Mouse (Mus musculus) thymus, adult 18-20 months (tissue): ENCODE results near the gene Zfp385b.

Source experiments
- DNase-seq, 2 experiments: peaks; one replicate each; pipeline ENCODE4 v3.0.0; 2022; ENCODE audit warnings: mixed read lengths in 2 of 2

Zfp385b gene

DNA sequence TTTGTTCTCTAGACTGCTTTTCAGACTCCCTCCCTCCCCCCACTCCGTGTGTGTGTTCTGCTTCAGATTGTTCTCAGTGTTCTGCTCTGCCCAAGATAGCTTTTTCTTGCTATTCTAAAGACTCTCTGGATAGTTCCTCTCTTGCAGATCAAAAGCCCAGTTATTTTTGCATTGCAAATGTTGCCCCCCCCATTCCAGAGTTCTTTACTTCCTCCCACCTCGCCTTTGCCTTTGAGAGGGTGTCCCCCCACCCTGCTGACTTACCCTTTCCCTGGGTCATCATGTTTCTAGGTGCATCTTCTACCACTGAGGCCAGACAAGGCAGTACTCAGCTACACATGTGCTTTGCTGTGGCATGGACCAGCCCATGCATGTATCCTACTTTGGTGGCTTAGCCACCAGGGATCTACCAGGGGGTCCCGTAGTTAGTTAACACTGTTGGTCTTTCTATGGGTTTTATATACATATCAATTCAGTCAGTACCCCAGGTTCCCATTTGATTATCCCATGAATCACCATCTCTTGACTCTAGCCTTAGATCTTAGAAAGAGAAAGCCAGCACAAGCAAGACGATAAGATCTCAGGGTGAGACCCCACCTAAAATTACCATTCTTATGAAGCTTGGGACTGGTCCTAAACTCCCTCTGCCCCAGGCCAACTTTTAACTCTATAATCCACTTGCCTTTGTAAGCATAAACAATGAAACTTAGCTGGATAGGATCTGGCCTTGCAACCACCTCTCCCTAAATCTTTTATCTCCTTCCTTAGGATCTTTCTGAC is 232.7 kb downstream of the Zfp385b start:
- no peak for DNase-seq

GRCm38 (mm10) chr2:77583586-77583985 is 235.9 kb downstream of the Zfp385b start:
- no peak for DNase-seq

DNA sequence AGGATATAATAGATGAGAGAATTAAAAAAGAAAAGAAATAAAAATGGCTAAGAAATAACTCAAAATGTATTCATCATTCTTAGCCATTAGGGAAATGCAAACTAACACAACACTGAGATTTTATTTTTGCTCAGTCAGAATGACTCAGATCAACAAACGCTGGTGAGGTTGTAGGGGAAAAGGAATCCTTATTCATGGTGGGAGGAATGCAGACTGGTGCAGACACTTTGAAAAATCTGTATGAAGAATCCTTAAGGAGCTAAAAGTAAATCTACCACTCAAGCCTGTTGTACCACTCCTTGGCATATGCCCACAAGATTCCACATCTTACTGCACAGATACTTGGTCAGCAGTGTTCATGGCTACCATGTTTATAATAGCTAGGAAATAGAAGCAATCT is 242.9 kb downstream of the Zfp385b start:
- DNase-seq = no peak

DNA sequence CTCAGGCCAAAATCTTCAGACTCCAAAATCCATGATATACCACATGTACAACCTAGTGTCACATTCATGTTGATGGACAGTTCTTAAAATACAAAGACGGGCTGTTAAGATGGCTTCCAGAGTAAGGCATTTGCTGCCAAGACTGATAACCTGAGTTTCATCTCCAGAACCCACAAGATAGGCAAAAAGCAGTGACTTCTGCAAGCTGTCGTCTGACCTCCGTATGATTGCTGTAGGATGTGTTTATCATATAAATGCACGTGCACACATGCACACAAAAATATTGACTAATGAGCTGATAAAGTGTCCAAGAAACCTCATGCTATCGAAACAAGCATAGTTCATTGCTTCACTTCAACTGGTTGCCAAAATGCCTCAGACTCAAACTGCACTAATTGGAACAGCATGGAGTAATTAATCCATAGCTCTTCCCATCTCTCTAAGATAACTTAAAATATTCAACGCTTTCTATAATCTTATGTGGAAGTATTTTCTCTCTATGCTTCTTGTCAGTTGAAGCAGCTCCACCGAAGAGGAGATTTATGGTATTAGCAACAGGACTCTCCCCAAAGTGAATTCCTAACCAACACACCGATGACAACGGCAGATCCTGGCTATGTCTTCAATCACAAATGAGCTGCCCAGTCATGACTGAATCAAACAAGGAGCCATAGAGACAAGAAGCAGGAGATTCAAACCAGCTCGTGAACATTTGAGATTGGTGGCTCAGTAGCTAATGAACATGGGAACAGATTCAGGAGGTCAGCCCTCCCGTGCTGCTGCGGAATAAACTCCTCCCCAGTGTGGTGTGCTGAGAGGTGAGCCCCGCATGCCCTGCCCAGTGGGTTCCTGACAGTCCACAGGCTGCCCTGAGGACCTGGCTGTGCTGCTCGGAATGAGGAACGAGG is 251.7 kb downstream of the Zfp385b start:
- no peak for DNase-seq

DNA sequence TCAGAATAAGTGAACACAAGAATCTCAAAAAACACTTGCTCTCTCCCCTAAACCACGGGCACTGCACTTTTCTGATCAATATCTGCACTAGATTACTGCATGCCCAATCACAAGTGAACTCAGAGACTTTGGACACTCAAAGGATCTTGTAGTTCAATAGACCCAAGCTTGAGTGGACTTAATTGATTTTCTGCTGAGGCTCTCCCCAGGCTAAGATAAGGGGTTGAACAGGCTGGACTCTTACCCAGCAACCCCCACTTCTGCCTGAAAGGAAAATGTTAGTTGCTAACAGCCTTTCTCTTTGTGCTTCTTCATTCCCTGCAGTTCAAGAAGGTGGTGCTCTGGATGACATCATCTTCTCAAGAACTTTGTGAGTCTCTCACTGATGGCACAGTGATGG is 255.7 kb downstream of the Zfp385b start:
- DNase-seq = no peak

DNA sequence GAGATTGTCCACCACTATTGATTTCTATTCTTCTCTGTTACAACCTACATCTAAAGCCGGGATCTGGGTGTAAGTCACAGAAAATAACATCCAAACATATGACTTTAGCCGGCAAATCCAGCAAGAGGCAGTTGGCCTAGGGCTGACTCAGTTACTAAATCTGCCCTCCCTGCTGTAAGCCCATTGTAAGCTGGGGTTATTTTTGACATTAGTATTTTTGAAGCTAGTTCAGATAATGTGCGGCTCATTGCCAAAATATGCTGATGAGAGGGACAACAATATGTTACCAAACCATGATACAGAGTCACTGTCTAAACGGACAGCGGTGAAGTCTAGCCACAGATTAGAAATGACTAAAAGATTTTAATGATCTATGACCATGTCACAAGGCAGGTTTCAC is 257.5 kb downstream of the Zfp385b start:
- DNase-seq = no peak

GRCm38 (mm10) chr2:77556938-77557337 is 262.5 kb downstream of the Zfp385b start:
- no peak for DNase-seq

- DNase-seq = no peak
These were observed 263.5 kb downstream of the Zfp385b start for GRCm38 (mm10) chr2:77555980-77556379.

GRCm38 (mm10) chr2:77552675-77553074 is 266.8 kb downstream of the Zfp385b start:
- no peak for DNase-seq

DNA sequence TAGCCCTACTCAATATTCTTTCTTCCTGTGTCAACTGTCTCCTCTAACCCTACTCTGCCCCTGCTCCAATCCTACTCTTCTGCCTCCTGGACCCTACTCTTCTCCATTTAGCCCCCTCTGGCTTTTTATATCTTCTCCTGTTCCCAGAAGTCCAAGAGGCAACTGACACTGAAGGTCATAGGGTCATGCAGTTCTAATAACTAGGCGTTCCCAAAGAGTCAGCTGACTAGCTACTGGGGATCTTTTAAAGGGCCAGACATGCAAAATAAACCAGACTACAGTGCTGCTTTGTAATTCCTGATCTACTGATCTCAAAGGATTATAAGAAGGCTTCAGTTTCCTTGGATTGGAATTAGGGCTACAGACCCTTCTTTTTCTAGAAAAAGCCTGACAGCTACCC is 276.1 kb downstream of the Zfp385b start:
- no peak for DNase-seq

DNA sequence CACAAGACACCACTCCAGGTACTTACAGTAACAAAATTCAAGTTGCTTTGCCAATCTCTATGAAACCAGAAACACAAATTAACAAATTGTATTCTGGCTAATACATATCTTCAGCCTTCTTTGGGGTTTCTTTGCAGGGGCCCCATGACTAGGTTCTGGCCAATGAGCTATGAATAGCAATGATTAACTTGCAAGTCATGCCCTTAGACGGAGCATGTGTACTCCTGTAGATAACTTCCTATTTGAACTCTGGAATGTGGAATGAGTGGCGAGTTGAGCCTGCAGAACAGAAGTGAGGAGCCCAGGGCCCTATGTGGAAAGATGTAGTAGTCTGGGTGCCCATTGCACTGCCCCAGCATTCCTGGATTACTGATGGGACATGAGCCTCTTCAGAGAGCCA is 276.8 kb downstream of the Zfp385b start:
- DNase-seq = no peak

DNA sequence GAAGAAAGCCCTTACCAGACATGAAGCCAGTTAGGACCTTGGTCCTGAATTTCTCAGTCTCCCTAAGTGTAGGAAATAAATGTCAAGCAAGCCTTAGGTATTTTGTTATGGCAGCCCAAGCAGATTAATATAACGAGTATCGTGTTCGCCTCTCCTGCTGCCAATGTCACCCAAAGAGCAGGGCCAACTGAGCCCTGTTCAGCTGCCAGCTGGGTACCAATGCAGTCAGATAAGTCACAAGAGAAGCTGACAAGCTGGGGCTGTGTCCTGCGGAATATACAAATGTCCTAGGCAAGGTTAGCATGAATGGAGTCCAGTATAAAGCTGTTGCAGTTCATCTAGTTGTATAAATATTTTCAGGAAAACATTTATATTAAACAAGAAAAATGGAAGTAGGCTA is 277.8 kb downstream of the Zfp385b start:
- DNase-seq = no peak

DNA sequence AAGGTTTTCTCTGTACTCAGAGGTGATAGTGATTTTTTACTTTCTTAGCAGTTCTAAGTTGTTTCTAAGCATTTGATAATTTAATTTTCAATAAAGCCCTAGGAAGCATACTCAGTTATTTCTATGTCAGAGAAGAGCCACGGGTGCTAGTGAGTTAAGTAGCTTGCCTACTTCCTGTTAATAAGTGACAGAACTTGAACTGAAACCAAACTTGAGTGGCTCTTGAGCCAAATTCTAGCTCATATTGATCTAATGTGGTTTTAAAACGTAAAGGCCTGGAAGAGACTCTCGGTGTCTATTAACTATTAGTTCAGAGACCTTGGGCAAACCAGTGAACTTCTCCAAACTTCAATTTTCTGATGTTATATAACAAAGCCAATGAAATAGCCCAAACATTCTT is 278.6 kb downstream of the Zfp385b start:
- no peak for DNase-seq

DNA sequence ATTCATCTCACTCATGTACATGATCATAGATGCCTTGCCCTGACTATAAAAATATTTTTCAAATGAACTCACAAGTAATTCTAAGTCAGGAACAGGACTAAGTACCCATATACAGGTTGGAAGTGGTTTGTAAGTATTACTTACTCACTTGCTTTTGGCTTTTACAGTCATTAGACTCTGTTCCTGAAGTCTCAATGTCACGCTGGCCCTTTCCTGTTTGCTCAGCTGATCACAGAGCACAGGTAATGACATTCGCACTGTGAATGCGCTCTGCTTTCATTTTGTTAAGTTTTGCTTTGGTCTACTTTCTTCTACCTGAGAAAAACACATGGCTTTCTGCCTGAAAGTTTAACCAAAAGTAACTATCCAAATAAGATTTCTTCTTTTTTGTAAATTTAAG is 282.9 kb downstream of the Zfp385b start:
- no peak for DNase-seq

DNA sequence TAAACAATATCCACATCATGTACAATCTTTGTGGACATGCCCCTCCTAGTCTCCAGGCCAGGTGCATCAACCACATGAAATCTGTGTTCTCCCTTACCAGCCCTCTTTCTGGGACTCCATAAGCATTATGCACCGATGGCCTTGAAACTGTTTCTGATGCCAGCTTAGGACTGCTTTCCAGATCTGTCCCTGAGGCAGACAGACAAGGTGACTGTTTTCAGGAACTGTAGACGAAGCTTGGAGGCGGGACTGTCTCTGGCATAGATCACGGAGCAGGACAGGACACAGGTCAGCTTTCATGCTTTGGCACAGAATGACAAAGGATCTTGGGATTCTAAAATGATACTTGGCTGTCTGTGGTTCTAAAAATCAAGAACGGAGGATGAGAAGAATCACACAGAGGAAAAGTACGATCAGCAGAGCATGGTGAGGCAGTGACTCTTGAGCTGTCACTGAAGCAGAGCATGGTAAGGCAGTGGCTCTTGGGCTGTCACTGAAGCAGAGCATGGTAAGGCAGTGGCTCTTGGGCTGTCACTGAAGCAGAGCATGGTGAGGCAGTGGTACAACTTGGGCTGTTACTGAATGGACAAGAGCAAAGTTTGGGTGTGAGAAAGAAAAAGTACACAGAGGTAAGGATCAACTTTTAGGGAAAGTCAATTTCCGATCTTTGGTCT is 291.2 kb downstream of the Zfp385b start:
- no peak for DNase-seq

GRCm38 (mm10) chr2:77527616-77528015 is 291.8 kb downstream of the Zfp385b start:
- DNase-seq = no peak

DNA sequence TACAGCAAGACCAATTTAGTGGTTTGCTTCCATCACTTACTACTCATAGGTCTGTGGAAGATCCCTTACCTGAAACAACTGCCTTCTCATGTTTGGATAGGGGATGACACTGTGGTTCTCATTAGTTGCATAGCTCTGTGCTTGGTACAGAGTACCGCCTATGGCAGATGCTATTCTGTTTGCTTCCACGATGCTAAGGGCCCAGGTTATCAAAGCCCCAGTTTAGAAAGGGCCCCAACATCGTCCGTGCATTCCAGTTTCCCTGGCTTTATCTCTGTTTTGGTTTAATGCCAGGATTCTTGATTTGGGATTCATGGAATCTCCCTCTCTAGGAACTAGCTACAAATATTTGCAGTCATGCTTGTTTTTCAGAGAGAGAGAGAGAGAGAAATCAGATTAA is 292.6 kb downstream of the Zfp385b start:
- no peak for DNase-seq

DNA sequence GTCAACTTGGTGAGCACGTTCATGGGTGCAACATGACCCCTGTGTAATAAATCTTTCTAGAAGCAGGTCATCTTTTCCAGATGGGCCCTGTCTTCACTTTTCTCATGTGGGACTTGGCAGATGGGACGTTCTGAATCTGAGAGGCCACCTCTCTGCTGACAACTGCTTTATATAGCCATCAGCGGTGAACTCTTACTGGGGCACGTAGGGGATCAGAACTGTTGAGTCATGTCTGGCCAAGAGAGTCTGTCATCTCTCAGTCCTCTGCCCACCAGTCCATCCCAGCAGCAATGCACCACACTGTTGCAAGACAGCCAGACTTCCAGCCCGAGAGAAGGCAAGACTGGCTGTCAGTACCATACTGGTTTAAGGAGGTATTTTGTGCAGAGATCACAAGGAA is 293.1 kb downstream of the Zfp385b start:
- no peak for DNase-seq

GRCm38 (mm10) chr2:77522223-77522622 is 297.2 kb downstream of the Zfp385b start:
- DNase-seq = no peak

DNA sequence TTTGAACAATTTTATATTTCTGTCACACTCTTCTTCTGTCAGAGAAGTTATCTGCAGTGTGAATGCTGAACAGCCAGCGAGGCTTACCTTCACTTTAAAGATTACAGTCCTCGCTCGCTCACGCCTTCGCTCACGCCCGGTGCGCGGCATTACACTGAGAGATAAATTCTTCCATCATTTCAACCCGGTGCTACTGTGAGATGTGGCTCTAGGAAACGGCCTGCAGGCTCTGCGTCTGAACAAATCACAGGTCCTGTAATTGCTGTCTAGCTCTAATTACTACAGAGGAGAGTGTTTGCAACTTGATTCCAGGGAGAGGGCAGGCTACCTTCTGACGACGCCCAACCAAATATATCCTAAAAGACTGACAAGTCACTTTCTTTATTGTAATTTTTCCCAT is 300.1 kb downstream of the Zfp385b start:
- no peak for DNase-seq

GRCm38 (mm10) chr2:77518693-77519092 is 300.7 kb downstream of the Zfp385b start:
- DNase-seq = no peak

DNA sequence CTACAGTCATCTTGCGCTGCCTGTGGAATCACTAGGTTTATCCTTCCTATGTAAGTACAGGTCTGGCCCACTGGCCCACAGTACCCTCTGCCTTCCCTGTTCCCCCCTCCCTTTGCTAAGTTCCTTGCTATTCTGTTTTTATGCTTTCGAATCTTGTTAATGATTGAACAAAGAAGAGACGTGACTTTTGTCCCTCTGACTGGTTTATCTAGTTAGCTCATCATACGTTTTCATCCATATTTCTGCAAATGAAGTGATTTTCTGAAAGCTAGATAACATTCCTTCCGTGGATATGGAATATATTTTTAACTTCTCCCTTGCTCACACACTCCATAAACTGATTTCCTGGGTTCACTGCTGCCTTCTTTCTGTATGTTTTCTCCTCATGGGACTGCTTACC is 302.8 kb downstream of the Zfp385b start:
- DNase-seq = no peak

DNA sequence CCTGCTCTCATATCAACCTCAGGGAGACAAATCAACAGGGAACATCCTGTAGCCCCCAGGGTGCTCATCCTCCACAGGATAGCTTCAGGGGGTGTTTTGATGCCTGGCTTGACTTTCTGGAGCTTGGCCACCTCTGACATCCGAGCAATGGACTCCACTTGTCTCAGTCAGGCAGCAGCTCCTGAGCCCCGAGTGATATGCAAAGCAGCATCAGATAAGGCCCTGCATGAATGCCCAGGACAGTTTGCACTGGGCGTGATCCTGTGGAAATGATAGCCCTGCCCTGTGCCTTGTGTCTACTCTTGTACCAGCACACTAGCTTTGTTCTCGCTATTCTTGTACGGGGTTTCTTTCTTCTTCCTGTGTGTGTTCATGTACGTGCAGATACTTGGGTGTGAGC is 303.8 kb downstream of the Zfp385b start:
- no peak for DNase-seq

- DNase-seq = no peak
These were observed 304.4 kb downstream of the Zfp385b start for GRCm38 (mm10) chr2:77515011-77515410.
